Mouse (Mus musculus) erythroid progenitor cell, adult 5-6 weeks (primary cell): ENCODE measurements at regions not wholly inside any gene's neighbourhood (a gene's known extent, or its start where the extent isn't known, plus 50 kb on each side); places are given as distances from the start of the nearest gene placed in this dataset.

Experiments
- ATAC-seq: replicated peaks from 2 replicates; pipeline ENCODE4 v1.8.0; 2016; ENCODE audit warnings: moderate number of reproducible peaks, mild to moderate bottlenecking, moderate TSS enrichment, inconsistent platforms; ENCODE audit not compliant: poor library complexity, low FRiP score, severe bottlenecking

DNA sequence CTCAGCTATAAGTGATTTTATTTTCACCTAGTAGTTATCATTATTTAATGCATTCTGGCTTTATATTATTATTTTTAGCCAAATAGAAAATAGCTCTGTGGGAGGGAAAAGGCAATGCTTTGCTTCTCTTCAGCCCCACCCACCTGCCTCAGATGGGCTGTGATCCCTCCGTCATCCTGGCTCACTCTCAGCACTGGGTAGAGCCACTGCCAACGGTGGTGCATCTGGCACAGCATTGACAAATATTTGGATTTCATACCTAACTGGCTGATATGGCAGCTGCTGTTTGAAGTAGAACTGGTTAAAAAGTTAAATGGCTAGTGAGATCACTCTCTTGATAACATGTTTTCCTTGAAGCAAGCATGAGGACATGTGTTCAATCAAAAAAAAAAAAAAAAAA is 53.6 kb upstream of the Dars start:
- ATAC-seq, result no peak

DNA sequence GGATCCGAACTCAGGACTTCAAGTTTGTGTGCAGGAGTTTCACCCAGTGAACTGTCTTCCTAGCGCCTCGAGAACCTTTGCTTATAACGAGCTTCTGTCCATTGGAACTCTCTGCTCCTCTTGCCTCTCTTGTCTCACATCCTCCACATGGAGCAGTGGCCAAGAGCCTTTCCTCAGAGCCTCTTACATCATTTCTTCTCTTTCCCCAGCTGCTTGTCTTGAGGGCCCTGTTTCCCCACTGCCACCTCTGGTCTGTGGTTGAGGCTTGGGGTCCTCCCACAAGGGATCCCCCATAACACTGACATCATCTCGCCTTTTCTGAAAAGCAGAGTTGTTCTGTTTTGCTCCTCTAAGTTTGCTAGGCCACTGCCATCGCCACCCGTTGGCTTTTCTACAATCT is 51.9 kb upstream of the Dars start:
- no peak for ATAC-seq
